Mouse (Mus musculus): ENCODE measurements at regions not wholly inside any gene's neighbourhood (a gene's known extent, or its start where the extent isn't known, plus 50 kb on each side); places are given as distances from the start of the nearest gene placed in this dataset.

DNA sequence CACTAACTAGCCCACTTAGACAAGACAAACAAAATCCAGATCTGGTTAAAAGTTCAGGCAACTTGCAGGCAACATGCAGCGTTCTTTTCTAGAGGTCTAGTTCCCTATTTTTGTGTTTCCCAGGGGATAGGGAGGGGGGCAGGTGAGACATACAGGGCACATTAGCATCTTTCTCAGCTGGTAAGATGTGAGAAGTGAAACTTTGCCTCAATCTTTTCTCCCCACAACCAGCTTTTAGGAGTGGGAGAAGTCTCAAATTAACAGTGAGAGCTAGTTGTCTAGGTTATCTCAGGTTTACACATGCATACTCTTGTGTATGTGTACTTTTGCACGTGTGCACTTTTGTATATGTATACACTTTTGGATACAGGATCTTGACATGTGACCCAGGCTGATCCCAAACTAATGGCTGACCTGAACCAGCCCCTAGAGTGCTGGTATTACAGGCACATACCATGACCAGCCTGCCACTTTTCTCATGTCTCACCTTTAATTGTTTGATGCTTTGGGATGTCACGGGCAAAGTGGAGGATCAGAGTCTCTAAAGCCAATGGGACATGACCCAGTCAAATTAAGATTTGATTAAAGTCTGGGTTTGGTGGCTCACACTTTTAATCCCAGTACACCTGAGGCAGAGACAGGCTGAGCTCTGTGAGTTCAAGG lies 60.3 kb upstream of the Ube2e1 start:
- no peak for DNase-seq

DNA sequence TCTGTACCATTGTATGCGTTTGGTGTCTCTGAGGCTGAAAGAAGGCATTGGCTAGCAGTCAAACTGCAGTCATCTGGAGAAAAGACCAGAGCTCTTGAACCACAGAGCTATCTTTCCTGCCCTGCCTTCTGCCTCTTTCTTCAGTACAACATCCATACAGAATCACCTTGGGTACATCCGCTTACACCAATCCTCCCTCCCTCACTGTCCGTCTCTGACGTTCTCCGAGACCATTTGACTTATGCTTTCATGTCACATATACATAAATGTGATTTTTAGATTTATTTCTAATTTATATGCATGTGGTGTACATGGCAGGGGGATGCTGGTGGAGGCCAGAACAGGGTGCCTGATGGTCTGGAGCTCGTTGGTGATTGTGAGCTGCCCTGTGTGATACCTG lies 57.7 kb upstream of the Ube2e1 start:
- DNase-seq: no peak

DNA sequence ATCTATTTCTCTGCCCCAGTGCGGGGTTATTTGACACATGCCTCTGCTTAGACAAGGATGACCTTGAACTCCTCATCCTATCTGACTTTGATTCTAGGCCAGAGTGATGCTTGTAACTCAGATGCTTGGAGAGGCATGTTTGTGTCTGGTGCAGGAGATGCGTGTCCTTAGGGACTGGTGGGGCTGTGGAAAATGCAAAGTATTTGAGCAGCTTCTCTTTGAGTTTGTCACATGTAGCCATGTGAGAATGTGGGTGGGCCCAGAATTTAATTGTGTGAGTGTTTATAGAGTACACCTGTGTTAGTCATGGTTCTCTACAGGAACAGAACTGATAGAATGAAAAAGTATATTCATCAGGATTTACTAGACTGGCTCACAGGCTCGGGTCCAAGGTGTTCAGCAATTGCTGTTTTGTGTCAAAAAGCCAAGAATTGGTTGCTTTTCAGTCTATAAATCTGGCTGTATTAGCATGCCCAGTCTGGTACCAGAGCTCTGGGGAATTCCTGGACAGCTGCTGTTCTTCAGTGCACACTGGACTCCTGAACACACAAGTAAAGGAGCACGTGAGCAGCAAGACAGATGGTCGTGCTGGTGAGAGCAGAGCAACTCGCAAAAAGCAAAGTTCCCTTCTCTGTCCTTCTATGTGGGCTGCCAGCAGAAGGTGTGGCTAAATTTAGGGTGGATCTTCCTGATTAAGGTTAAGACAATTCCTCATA lies 54.5 kb upstream of the Ube2e1 start:
- DNase-seq: no peak

Measured in kidney, postnatal 25 days (tissue).